Mouse (Mus musculus) heart, postnatal 36 days (tissue): Measurements from ENCODE around the gene Aatk. TPM values are rescaled to one million over a fixed set of nuclear protein-coding genes. Genes with fewer than 3 reads are reported as not detected.

Experiments
- DNase-seq, 2 experiments: peaks; one replicate each; pipeline ENCODE4 v3.0.0; 2021 to 2022
- intact Hi-C: fragments of 180-260 bp; cut with DNase I; formaldehyde crosslinking; loops from one replicate; pipeline ENCODE4 v1.15.1; 2025
- total RNA-seq, 2 experiments: library from RNA; stranded (reverse); gene quantifications; 2 replicates each; pipeline ENCODE4 v1.2.3; 2021

Gene Aatk
- 1 to 10 TPM; 3.8 to 4.4 TPM for total RNA-seq

GRCm38 (mm10) chr11:120046553-120047191 is at the start of gene Aatk:
Aatk (minus strand) TSS chr11:120047167.
- intact Hi-C loops: no loop called here
- peak in 1 of 2 experiments; percentile 42 for DNase-seq

GRCm38 (mm10) chr11:120092817-120093591 is 46.0 kb upstream of the Aatk start:
- intact Hi-C loops: no loop called here
- DNase-seq: no peak

- intact Hi-C loops: no loop called here
- DNase-seq: no peak
Observed at GRCm38 (mm10) chr11:120090661-120091060, 43.7 kb upstream of the Aatk start.

DNA sequence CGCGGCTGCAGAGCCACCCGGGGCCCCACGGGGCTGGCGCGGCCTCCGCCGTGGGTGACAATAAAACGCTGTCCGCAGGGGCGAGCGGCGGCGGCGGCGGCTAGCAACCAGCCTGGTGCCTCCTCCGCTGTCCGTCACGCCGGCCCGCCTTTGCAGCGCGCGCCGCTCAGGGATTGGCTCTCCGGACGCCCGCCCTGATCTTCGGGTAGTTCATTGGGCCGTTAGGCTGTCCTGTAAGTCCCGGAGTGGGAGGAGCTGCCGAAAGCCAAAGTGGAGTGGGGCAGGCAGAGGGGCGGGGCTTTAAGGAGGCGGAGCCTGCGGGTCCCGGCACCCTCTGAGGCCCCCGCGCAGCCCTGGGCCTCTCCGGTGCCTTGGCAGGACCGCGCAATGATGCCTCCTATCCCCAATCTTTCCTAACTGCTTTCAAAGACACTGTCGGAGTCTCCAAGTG is 39.8 kb upstream of the Aatk start, which contains the start of gene Cep131:
Gene Cep131 (minus strand): TSS at position 126 of the 451 bp plus-strand sequence.
- peak; percentile 96 to 98 for DNase-seq
- intact Hi-C loops: loop anchor here (5.0 kb wide), 2 partner anchors 144 to 174 kb away; partner anchors contain the start of genes Baiap2 and Chmp6

DNA sequence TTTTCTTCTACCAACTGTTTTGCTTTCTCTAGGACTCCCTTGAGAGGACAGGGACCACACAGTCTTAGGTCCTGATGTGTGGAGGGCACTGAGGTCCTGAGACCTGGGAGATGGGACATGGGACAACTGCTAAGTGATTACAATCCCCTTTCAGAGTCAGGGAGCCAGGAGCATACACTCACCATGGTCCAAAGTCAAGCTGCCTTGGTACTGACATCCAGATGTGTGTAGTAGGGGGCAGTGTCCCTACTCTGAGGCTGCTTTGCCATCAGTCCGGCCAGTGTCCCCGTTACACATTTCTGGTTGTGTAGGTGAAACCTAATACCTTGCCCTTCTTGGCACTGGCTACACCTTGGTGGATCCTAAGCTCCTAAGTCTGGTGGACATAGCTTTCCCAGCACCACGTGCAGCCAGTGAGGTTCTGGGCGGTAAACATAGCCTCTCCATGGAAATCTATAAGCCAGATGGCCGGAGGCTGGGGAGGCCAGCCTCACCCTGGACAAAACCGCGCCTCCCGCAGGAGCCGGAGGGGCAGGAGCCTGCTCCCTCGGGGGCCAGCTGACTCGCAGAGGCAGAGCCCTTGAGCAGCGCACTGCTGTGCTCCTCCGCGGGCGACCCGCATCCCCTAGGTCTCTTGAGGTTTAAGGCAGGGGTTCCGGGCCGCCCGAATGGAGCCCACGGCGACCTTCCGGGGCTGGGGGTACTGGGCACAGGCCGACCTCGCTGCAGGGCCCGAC is 39.1 kb upstream of the Aatk start:
- DNase-seq: peak in 1 of 2 experiments; percentile 40
- intact Hi-C loops: loop anchor here (5.0 kb wide), 2 partner anchors 144 to 174 kb away; partner anchors contain the start of genes Baiap2 and Chmp6

GRCm38 (mm10) chr11:120080282-120080681 is 33.3 kb upstream of the Aatk start:
- intact Hi-C loops: no loop called here
- no peak for DNase-seq

DNA sequence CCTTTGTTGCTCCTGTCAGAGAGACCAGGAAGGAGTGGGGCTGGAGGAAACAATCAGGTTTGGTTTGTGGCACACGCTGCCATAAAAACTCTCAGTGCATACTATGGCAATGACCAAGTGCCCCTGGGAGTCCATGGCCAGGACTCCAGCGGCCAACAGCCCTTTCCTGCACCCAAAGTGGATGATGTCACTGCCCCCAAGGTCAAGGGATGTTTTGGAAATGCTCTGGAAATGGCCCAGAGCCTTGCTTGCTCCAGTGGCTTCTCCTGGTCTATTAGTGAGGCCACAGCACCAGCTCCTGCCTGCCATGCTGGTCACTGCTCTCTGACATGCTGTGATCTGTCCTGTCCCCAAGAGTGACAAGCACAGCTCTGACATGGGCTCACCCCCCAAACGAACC is 29.2 kb upstream of the Aatk start:
- no peak for DNase-seq
- intact Hi-C loops: no loop called here

- intact Hi-C loops: no loop called here
- no peak for DNase-seq
Observed at GRCm38 (mm10) chr11:120072986-120073647, 26.1 kb upstream of the Aatk start.

GRCm38 (mm10) chr11:120071731-120072320 is 24.9 kb upstream of the Aatk start:
- DNase-seq: no peak
- intact Hi-C loops: no loop called here

DNA sequence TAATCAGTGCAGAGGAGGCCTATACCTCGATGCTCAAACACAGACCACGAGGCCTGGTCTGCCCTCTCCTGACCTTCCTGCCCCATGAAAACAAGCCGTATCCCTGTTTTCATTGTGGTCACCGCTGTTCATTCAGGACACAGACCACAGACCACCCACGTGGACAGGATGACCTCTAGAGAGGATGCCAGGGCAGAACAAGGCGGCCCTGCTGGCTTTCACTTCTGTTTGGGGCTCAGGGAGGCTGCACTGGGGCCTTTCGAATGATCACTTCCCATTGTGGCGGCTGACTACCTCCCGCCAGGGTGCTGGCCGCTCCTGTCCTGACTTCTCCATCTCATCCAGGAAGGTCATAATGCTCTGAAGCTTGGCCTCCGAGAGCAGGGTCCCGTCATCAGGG is 24.1 kb upstream of the Aatk start:
- no peak for DNase-seq
- intact Hi-C loops: no loop called here

DNA sequence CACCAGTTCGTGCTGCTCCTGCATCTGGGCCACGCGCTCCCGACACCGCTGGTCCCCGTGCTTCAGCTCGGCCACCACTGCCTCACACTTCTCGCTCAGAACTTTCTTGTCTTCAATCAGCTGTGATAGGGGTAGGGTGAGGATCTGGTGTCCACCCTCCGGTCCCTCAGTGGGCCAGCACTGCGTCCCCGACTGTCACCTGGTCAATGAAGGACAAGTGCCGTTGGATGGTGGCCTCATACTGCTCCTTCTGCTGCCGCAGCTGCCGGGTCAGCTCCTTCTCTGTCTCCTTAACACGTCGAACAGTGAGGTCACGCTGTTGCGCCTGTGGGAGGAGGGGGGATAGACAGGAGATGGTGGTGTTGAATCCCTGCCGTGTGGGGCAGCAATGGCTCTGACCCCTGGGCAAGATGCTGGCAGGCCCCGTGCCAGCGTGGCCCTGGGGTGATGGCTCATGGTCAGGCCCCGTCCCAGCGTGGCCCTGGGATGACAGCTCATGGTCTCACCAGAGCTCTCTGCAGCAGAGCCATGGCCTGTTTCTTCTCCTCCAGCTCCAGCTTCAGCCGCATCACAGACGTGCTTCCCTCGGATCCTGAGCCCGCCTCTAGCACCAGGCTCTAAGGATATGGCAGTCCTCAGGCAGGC is 23.4 kb upstream of the Aatk start:
- intact Hi-C loops: no loop called here
- DNase-seq: no peak

DNA sequence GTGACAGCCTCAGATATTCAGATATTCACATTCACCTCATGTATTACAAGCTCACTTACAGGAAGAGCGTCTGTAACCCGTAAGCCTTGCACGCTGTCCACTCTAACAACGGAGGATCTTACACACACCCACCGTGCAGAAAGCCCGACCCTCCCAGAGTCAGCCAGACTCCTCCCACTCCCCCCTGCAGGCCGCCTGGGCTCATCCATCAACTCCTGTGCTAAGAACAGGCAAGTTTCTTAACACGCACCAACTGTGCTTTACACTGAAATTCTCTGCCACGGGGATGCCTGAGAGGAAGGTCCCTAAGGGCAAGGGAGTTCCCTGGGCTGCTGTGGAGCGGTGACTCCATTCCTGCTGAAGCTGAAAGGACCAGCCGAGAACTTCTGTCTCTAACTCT is 22.3 kb upstream of the Aatk start:
- intact Hi-C loops: no loop called here
- DNase-seq: no peak

GRCm38 (mm10) chr11:120067834-120068233 is 20.9 kb upstream of the Aatk start:
- intact Hi-C loops: no loop called here
- DNase-seq: no peak

- DNase-seq: peak; percentile 58 to 66
- intact Hi-C loops: loop anchor here (1.0 kb wide), 2 partner anchors 35 to 52 kb away; no protein-coding TSS in a partner anchor
Observed at GRCm38 (mm10) chr11:120065291-120065690, 18.3 kb upstream of the Aatk start.

- intact Hi-C loops: loop anchor here (1.0 kb wide), 2 partner anchors 34 to 51 kb away; no protein-coding TSS in a partner anchor
- no peak for DNase-seq
Observed at GRCm38 (mm10) chr11:120064668-120065040, 17.7 kb upstream of the Aatk start.

- DNase-seq: no peak
- intact Hi-C loops: no loop called here
Observed at GRCm38 (mm10) chr11:120064006-120064667, 17.2 kb upstream of the Aatk start.

DNA sequence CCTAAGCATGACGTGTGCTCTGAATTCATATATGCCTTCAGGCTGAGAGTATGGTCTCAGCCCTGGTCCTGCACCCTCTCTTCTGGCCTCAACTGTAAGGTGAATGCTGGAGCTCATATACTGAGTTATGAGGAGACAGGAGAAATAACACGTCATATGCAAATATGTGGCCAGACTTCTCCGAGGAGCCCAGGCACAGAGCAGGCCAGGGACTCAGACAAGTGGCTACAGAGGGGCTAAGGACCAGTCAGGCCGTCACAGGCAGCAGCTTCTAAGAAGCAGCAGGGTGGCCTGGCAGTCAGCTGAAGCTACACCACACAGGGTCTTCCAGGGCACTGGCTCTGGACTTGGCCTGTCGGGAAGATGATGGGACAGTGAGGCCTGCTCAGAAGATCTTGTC is 16.4 kb upstream of the Aatk start:
- intact Hi-C loops: no loop called here
- DNase-seq: no peak

GRCm38 (mm10) chr11:120060634-120061033 is 13.7 kb upstream of the Aatk start:
- intact Hi-C loops: no loop called here
- DNase-seq: no peak
